Mouse (Mus musculus): ENCODE measurements around the gene Nr2c2. TPM values are rescaled to one million over a fixed set of nuclear protein-coding genes. Genes with fewer than 3 reads are reported as not detected.

Gene Nr2c2
- polyA plus RNA-seq, 1 experiment, result 5.6 TPM

DNA sequence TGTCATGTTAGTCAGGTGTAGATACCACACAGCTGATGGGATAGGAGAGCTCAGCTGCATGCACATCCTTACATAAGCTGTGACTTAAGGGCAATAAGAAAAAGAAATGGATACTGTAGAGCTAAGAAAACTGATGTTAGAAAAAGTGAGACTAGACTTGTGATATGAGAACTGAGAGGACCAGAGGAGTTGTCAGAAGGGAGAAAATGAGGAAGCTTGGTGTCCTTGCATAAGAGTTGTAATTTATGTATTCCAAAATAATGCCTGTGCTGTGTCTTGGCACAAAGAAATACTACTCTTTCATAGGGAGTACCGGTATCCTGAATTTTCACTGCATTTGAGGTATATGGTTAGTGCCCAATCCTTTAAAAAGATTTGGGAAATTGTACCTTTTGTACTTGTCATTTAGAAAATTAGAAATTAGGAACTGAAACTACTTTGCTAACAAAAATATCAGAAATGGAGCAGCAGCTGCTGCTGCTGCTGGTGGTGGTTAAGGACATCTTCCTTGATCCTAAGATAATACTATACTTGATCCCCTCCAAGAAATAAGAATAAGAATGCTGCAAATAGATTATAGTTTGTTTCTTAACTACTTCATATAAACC is 35.8 kb downstream of the Nr2c2 start:
- no peak for TF ChIP-seq FOSL1 (IDR thresholded peaks at IDR 0.05; ENCODE audit: insufficient read depth, low read length, poor library complexity, severe bottlenecking)
- no peak for TF ChIP-seq CEBPB (IDR thresholded peaks at IDR 0.05; ENCODE audit: low read depth)
- TF ChIP-seq CTCF (IDR thresholded peaks at IDR 0.05; ENCODE audit: control insufficient read depth, insufficient read depth, insufficient read length), result no peak
- no peak for TF ChIP-seq MYOG (IDR thresholded peaks at IDR 0.05; ENCODE audit: control insufficient read depth, extremely low read depth, insufficient read length)
- TF ChIP-seq MAX (IDR thresholded peaks at IDR 0.05), result no peak
- no peak for TF ChIP-seq MYOD1 (IDR thresholded peaks at IDR 0.05; ENCODE audit: control insufficient read depth, insufficient read length, low read depth)
- no peak for TF ChIP-seq USF1 (IDR thresholded peaks at IDR 0.05; ENCODE audit: low read depth)
- Histone ChIP-seq H3K79me2 (ENCODE audit: control insufficient read depth, insufficient read depth) (peaks cover 88% of the 10 kb centered on the region), H3ac (ENCODE audit: control insufficient read depth, insufficient read length, low read depth) (no peak overlapping the region), H3K27me3 (ENCODE audit: control insufficient read depth, insufficient read depth, insufficient read length) (no peaks in the 10 kb centered on the region), H3K79me3 (ENCODE audit: low read depth) (peaks cover 51% of the 10 kb centered on the region), H3K4me3 (ENCODE audit: insufficient read depth, poor library complexity, severe bottlenecking) (no peak overlapping the region), H3K36me3 (ENCODE audit: control insufficient read depth, insufficient read depth) (no peaks in the 10 kb centered on the region)

DNA sequence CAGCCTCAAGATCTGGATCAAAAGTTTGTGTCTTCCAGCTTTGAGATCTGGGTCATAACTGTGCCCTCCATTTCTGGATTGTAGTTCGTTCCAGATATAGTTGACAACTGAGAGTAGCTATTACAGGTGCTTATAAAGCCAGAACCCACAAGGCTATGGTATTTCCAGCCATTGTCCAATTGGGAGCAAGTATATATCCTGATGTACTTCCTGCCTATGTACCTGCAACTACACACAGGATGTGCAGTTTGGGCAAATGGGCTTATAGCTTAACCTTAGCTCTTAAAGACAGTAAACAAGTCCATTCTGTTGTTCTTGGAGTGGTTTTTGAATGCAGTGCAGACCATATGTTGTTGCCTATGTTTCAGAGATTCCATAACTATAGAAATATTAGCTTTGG is 40.3 kb downstream of the Nr2c2 start:
- TF ChIP-seq MAX (IDR thresholded peaks at IDR 0.05) (no peak), CTCF (IDR thresholded peaks at IDR 0.05; ENCODE audit: control insufficient read depth, insufficient read depth, insufficient read length) (no peak), FOSL1 (IDR thresholded peaks at IDR 0.05; ENCODE audit: insufficient read depth, low read length, poor library complexity, severe bottlenecking) (no peak), CEBPB (IDR thresholded peaks at IDR 0.05; ENCODE audit: low read depth) (no peak), USF1 (IDR thresholded peaks at IDR 0.05; ENCODE audit: low read depth) (no peak), MYOD1 (IDR thresholded peaks at IDR 0.05; ENCODE audit: control insufficient read depth, insufficient read length, low read depth) (no peak), MYOG (IDR thresholded peaks at IDR 0.05; ENCODE audit: control insufficient read depth, extremely low read depth, insufficient read length) (no peak)

DNA sequence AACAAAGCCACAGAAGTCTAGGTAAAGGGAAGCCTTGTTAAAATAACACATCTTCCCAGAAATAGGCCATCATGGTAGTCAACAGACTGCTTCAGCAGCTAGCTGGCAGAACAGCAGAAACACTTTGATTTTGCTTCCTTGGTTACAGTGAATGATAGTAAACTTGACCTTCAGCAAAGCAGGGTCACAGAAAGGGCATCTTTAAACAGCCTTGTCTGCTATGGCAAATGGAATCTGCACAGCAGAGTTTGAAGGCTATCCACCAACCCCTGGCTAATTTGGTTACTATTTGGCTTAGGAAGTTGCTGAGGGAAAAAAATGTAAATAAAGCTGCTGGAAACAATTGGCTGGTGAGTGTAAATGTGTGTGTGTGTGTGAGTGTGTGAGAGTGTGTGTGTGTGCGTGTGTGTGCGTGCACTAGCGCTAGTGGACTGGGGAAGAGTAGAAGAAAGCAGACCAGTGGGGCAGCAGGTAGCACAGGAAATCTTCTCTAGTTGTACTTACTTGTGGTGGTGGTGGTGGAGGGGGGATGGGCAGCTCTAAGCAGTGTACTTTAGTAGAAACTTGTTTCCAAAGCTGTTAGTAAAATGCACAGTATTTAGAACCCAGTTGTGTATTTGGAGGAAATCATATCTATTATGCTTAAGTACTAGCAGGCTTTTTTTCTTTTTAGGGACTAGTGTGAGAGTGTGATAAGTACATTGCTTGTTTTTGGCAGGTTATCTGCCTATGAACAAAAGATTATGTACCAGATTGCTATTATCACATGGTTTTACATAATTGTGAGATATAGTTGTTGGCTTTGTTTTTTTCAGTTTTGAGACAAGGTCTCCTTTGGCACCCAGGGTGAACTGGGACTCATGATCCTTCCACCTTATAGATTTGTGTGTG is 41.1 kb downstream of the Nr2c2 start:
- H3K27me3 ChIP-seq (ENCODE audit: control insufficient read depth, insufficient read depth, insufficient read length), result no peaks in the 10 kb centered on the region
- H3K4me3 ChIP-seq (ENCODE audit: insufficient read depth, poor library complexity, severe bottlenecking), result no peak overlapping the region
- TF ChIP-seq CEBPB (IDR thresholded peaks at IDR 0.05; ENCODE audit: low read depth), result no peak
- no peak for TF ChIP-seq FOSL1 (IDR thresholded peaks at IDR 0.05; ENCODE audit: insufficient read depth, low read length, poor library complexity, severe bottlenecking)
- TF ChIP-seq USF1 (IDR thresholded peaks at IDR 0.05; ENCODE audit: low read depth), result no peak
- no peak for TF ChIP-seq MYOD1 (IDR thresholded peaks at IDR 0.05; ENCODE audit: control insufficient read depth, insufficient read length, low read depth)
- no peak for TF ChIP-seq MAX (IDR thresholded peaks at IDR 0.05)
- TF ChIP-seq CTCF (IDR thresholded peaks at IDR 0.05; ENCODE audit: control insufficient read depth, insufficient read depth, insufficient read length), result no peak
- TF ChIP-seq MYOG (IDR thresholded peaks at IDR 0.05; ENCODE audit: control insufficient read depth, extremely low read depth, insufficient read length), result no peak
- H3K79me3 ChIP-seq (ENCODE audit: low read depth), result peaks cover 47% of the 10 kb centered on the region
- peaks cover 2% of the 10 kb centered on the region for H3K36me3 ChIP-seq (ENCODE audit: control insufficient read depth, insufficient read depth)
- H3K79me2 ChIP-seq (ENCODE audit: control insufficient read depth, insufficient read depth), result peaks cover 87% of the 10 kb centered on the region
- H3ac ChIP-seq (ENCODE audit: control insufficient read depth, insufficient read length, low read depth), result no peak overlapping the region

More for the DNA sequence above, 40.3 kb downstream of the Nr2c2 start:
- H3K79me2 ChIP-seq (ENCODE audit: control insufficient read depth, insufficient read depth), result peaks cover 87% of the 10 kb centered on the region
- no peaks in the 10 kb centered on the region for H3K27me3 ChIP-seq (ENCODE audit: control insufficient read depth, insufficient read depth, insufficient read length)
- H3K36me3 ChIP-seq (ENCODE audit: control insufficient read depth, insufficient read depth), result peaks cover 2% of the 10 kb centered on the region
- no peak overlapping the region for H3ac ChIP-seq (ENCODE audit: control insufficient read depth, insufficient read length, low read depth)
- H3K4me3 ChIP-seq (ENCODE audit: insufficient read depth, poor library complexity, severe bottlenecking), result no peak overlapping the region
- peaks cover 49% of the 10 kb centered on the region for H3K79me3 ChIP-seq (ENCODE audit: low read depth)

GRCm38 (mm10) chr6:92133617-92134016 is 42.4 kb downstream of the Nr2c2 start:
- peaks cover 85% of the 10 kb centered on the region for H3K79me2 ChIP-seq (ENCODE audit: control insufficient read depth, insufficient read depth)

DNA sequence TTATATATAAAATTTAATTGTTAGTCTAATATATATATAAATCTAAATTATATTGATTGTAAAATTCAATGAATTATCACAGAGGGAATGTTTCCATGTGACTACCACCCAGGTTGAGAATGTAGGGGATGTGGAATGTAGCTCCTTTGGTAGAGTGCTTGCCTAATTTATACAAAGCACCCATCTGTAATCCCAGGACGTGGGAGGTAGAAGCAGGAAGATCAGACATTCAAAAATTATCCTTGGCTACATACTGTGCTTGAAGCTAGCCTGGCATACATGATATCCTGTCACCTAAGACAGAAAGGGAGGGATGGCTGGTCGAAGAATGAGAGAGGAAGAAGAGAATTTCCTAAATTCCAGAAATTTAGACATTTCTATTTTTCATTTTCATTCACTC is 45.2 kb downstream of the Nr2c2 start:
- H3K79me2 ChIP-seq (ENCODE audit: control insufficient read depth, insufficient read depth), result peaks cover 74% of the 10 kb centered on the region
- H3K36me3 ChIP-seq (ENCODE audit: control insufficient read depth, insufficient read depth), result peaks cover 17% of the 10 kb centered on the region
- H3ac ChIP-seq (ENCODE audit: control insufficient read depth, insufficient read length, low read depth), result no peak overlapping the region
- no peak for TF ChIP-seq CEBPB (IDR thresholded peaks at IDR 0.05; ENCODE audit: low read depth)
- TF ChIP-seq MYOD1 (IDR thresholded peaks at IDR 0.05; ENCODE audit: control insufficient read depth, insufficient read length, low read depth), result no peak
- no peak for TF ChIP-seq MYOG (IDR thresholded peaks at IDR 0.05; ENCODE audit: control insufficient read depth, extremely low read depth, insufficient read length)
- no peak for TF ChIP-seq CTCF (IDR thresholded peaks at IDR 0.05; ENCODE audit: control insufficient read depth, insufficient read depth, insufficient read length)
- no peak for TF ChIP-seq MAX (IDR thresholded peaks at IDR 0.05)
- no peak for TF ChIP-seq FOSL1 (IDR thresholded peaks at IDR 0.05; ENCODE audit: insufficient read depth, low read length, poor library complexity, severe bottlenecking)
- TF ChIP-seq USF1 (IDR thresholded peaks at IDR 0.05; ENCODE audit: low read depth), result no peak
- peaks cover 37% of the 10 kb centered on the region for H3K79me3 ChIP-seq (ENCODE audit: low read depth)
- no peak overlapping the region for H3K4me3 ChIP-seq (ENCODE audit: insufficient read depth, poor library complexity, severe bottlenecking)
- no peaks in the 10 kb centered on the region for H3K27me3 ChIP-seq (ENCODE audit: control insufficient read depth, insufficient read depth, insufficient read length)

More at GRCm38 (mm10) chr6:92133617-92134016, 42.4 kb downstream of the Nr2c2 start:
- H3K79me3 ChIP-seq (ENCODE audit: low read depth), result peaks cover 48% of the 10 kb centered on the region
- H3K27me3 ChIP-seq (ENCODE audit: control insufficient read depth, insufficient read depth, insufficient read length), result no peaks in the 10 kb centered on the region
- no peak overlapping the region for H3K4me3 ChIP-seq (ENCODE audit: insufficient read depth, poor library complexity, severe bottlenecking)
- TF ChIP-seq USF1 (IDR thresholded peaks at IDR 0.05; ENCODE audit: low read depth), result no peak
- TF ChIP-seq MYOD1 (IDR thresholded peaks at IDR 0.05; ENCODE audit: control insufficient read depth, insufficient read length, low read depth), result no peak
- TF ChIP-seq CEBPB (IDR thresholded peaks at IDR 0.05; ENCODE audit: low read depth), result no peak
- TF ChIP-seq MAX (IDR thresholded peaks at IDR 0.05), result no peak
- no peak for TF ChIP-seq MYOG (IDR thresholded peaks at IDR 0.05; ENCODE audit: control insufficient read depth, extremely low read depth, insufficient read length)
- no peak for TF ChIP-seq CTCF (IDR thresholded peaks at IDR 0.05; ENCODE audit: control insufficient read depth, insufficient read depth, insufficient read length)
- no peak for TF ChIP-seq FOSL1 (IDR thresholded peaks at IDR 0.05; ENCODE audit: insufficient read depth, low read length, poor library complexity, severe bottlenecking)
- no peak overlapping the region for H3ac ChIP-seq (ENCODE audit: control insufficient read depth, insufficient read length, low read depth)
- H3K36me3 ChIP-seq (ENCODE audit: control insufficient read depth, insufficient read depth), result peaks cover 6% of the 10 kb centered on the region

Measured in C2C12 (cell line).